Mouse (Mus musculus) liver, embryonic 16.5 days (tissue): ENCODE measurements around the gene Gm29666. TPM values are rescaled to one million over a fixed set of nuclear protein-coding genes. Genes with fewer than 3 reads are reported as not detected.

Experiments used
- ATAC-seq: fragments of 200-750 bp; cut with Nextera tagmentation; 2 replicates; pipeline ENCODE4 v1.8.0; 2017; ENCODE audit warnings: low read depth, mild to moderate bottlenecking, moderate number of reproducible peaks, moderate library complexity
- H3K27ac ChIP-seq: fragments of 300-500 bp; sonication (generic); 2 replicates; pipeline ENCODE4 v1.5.1; 2014; ENCODE audit warnings: mild to moderate bottlenecking, low read length
- H3K27me3 ChIP-seq: fragments of 300-500 bp; sonication (generic); 2 replicates; pipeline ENCODE4 v1.6.1; 2014; ENCODE audit warnings: low read depth, low read length, mixed read lengths; ENCODE audit not compliant: control insufficient read depth, insufficient read depth
- H3K36me3 ChIP-seq: fragments of 300-500 bp; sonication (generic); 2 replicates; pipeline ENCODE4 v1.6.1; 2014; ENCODE audit warnings: mild to moderate bottlenecking; ENCODE audit not compliant: control insufficient read depth, insufficient read depth
- H3K4me1 ChIP-seq: fragments of 300-500 bp; sonication (generic); 2 replicates; pipeline ENCODE4 v1.6.1; 2014; ENCODE audit warnings: low read depth, low read length, mixed read lengths; ENCODE audit not compliant: control insufficient read depth
- H3K4me2 ChIP-seq: fragments of 300-500 bp; sonication (generic); 2 replicates; pipeline ENCODE4 v1.6.1; 2014; ENCODE audit warnings: low read depth, low read length, mixed read lengths
- H3K4me3 ChIP-seq: fragments of 300-500 bp; sonication (generic); 2 replicates; pipeline ENCODE4 v1.5.1; 2014; ENCODE audit warnings: low read depth, mild to moderate bottlenecking, low read length
- H3K9ac ChIP-seq: fragments of 300-500 bp; sonication (generic); 2 replicates; pipeline ENCODE4 v1.6.1; 2014; ENCODE audit warnings: low read depth, low read length
- H3K9me3 ChIP-seq: fragments of 300-500 bp; sonication (generic); replicated peaks from 2 replicates; pipeline ENCODE4 v1.6.1; 2016; ENCODE audit warnings: low read length; ENCODE audit not compliant: control insufficient read depth
- WGBS: fragments of 180-500 bp; shearing (Covaris S2); extraction: QIAGEN DNeasy Blood & Tissue Kit; methylation state at CpG from one replicate; pipeline ENCODE4 v1.1.7; 2014; ENCODE audit not compliant: insufficient replicate concordance; 5-methylcytosine and 5-hydroxymethylcytosine counted together
- polyA plus RNA-seq: library from polyadenylated mRNA; unstranded; fragments of >200 nt; fragmentation: Nextera tagmentation; extraction: Ambion mirVana; gene quantifications from 2 replicates; pipeline ENCODE4 v1.2.1, GENCODE M21; 2015

Gene Gm29666
- polyA plus RNA-seq, result 0.38 and 0.41 TPM in 2 replicates

DNA sequence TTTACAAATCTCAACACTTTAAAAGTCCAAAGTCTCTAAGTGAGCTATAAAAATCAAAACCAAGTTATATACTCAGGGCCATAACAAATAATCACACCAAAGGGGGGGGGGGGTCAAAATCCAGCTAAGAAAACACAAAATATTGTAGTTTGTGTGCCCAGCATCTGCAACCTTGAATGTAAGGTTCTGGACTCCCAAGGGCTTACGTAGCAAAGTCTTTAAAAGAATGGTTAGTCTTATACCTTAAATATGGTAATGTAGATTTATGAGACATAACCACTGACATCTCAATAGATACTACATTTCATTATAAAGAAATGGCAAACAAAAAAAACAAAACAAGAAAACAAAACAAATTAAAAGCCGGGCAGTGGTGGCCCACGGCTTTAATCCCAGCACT, at the start of gene Gm29666:
Gm29666 (minus strand) TSS at position 101 of the 400 bp plus-strand sequence.
- ATAC-seq, result no peak
- no peak within 1 kb of the TSS for H3K4me3 ChIP-seq
- peaks cover 9% of the 10 kb centered on the region for H3K4me1 ChIP-seq
- no peaks in the 10 kb centered on the region for H3K36me3 ChIP-seq
- H3K4me2 ChIP-seq, result no peak within 1 kb of the TSS
- no peak within 1 kb of the TSS for H3K27ac ChIP-seq
- no peaks in the 10 kb centered on the region for H3K9me3 ChIP-seq
- 78% methylated on average over 3 of the region's 3 CpGs for WGBS
- H3K27me3 ChIP-seq, result no peaks in the 10 kb centered on the region
- no peak within 1 kb of the TSS for H3K9ac ChIP-seq

DNA sequence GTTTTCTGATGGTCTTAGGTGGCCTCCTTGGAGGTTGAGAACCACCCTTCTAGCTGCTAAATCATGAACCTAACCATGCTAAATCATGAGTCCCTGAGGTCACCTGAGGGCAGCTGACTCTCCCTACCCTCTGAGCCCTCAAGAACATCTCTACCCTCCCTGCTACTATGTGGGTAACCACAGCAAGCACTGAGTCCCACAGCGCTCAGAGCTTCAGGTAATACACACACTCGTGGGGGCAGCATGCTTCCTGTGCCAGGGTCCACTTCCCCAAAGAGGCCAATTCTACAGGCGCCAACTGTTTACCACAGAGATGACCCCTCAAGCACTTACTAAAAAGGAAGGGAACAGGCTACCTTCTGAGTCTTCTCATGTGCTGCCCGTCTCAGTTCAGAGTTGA, 48.7 kb upstream of the Gm29666 start:
- Histone ChIP-seq H3K4me2 (no peak overlapping the region), H3K4me3 (no peak overlapping the region), H3K9ac (no peak overlapping the region), H3K9me3 (no peaks in the 10 kb centered on the region), H3K4me1 (no peaks in the 10 kb centered on the region), H3K27ac (no peak overlapping the region), H3K36me3 (no peaks in the 10 kb centered on the region), H3K27me3 (no peaks in the 10 kb centered on the region)
- no peak for ATAC-seq
- WGBS, result 27% methylated on average over 4 of the region's 4 CpGs

DNA sequence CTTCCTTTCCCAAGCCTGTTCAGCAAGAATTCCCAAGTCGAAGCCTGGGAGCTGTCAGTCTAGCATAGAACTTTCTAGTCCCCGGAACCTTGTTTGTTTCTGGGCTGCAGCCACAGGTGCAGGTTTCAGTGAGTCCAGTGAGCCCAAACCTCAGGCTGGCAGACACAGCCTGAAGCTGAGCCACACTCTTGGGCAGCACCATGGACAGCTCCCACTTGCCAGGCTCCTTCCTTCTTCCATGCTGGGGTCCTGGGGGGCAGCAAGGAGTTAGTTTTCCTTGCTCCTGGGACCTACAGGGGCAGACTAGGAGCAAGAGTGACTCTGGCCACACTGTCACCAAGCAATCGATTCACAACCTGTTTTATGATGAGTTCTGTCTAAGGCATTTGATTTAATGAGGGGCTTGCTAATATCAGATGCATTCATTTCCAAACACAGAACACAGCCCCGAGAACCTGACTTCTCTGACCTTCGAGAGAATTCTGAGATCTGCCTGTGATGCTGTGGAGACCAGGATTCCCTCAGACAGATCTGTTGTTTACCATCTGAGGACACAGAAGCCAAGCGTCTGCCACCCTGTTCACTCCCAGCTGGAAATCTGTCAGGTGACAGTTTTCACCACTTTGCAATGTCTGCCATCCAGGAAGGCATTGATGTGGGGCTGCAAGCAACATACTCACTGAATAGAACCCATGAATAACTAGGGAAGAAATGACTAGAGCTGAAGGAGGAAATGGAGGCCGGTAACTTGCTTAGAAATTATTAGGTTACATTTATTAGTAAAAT, 45.9 kb upstream of the Gm29666 start:
- H3K27me3 ChIP-seq, result no peaks in the 10 kb centered on the region
- H3K4me3 ChIP-seq, result no peak overlapping the region
- 38% methylated on average over 7 of the region's 7 CpGs for WGBS
- no peaks in the 10 kb centered on the region for H3K36me3 ChIP-seq
- H3K27ac ChIP-seq, result no peak overlapping the region
- H3K4me1 ChIP-seq, result no peaks in the 10 kb centered on the region
- H3K4me2 ChIP-seq, result no peak overlapping the region
- ATAC-seq, result no peak
- H3K9ac ChIP-seq, result no peak overlapping the region
- no peaks in the 10 kb centered on the region for H3K9me3 ChIP-seq

DNA sequence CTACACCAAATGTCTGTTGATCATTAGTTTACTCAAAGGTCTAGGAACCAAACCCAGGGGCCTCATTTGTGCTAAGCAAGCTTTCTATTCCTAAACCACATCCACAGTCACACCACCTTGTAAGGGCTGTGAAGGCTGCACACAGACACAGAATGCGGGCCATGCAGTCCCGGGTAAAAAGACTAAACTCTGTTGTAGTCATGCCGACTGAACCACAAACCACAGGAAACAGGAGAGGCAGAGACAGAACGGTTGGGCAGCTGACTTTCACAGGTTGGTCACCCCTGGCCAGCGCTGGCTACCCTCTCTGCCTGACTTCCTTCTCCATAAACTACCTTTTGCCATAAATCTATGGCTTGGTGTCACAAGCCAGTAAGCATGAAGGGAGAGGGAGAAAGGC, 44.9 kb upstream of the Gm29666 start:
- Histone ChIP-seq H3K27ac (no peak overlapping the region), H3K36me3 (no peaks in the 10 kb centered on the region), H3K4me3 (no peak overlapping the region), H3K27me3 (no peaks in the 10 kb centered on the region), H3K9me3 (no peaks in the 10 kb centered on the region), H3K9ac (no peak overlapping the region), H3K4me2 (no peak overlapping the region), H3K4me1 (no peaks in the 10 kb centered on the region)
- ATAC-seq, result no peak
- WGBS, result 7% methylated on average over 5 of the region's 5 CpGs

DNA sequence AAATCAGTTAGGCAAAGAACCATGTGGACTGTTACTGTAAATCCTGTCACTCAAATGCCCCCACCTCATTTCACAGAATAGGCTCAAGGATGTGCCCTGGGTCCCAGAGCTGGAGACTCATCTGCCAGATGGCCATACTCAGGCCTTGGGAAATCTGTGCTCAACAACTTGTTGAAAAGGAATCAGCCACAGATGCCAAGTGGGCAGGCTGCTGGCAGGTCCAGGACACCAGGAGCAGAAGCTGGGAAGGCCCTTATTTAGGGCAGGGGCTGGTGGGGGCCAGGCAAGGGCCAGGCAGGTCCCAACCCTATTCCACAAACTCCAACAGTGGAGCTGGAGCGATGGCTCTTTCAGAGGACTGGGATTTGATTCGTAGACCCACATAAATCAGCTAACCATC, 42.7 kb upstream of the Gm29666 start:
- 39% methylated on average over 2 of the region's 2 CpGs for WGBS
- Histone ChIP-seq H3K27ac (no peak overlapping the region), H3K4me2 (no peak overlapping the region), H3K4me3 (no peak overlapping the region), H3K4me1 (no peaks in the 10 kb centered on the region), H3K27me3 (no peaks in the 10 kb centered on the region), H3K36me3 (no peaks in the 10 kb centered on the region), H3K9ac (no peak overlapping the region), H3K9me3 (no peaks in the 10 kb centered on the region)
- no peak for ATAC-seq

DNA sequence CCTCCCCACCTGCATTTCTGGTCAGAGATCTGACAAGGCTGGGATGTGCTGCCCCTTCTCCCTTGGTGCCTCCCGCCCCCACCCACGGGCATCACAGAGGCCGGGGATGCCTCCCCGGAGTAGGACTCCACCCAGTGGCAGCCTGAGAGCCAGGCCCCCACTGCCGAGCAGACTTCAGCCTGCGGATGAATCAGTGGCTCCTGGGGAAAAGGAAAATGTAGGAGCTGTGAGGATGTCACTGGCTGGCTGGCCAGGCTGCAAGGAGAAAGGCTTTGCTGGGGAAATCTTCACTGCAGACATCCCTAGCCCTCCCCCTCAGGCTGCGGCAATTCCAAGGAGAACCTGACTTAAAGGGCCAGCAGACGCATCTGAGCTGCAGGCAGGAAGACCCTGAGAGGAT, 40.9 kb upstream of the Gm29666 start:
- Histone ChIP-seq H3K27ac (no peak overlapping the region), H3K9me3 (no peaks in the 10 kb centered on the region), H3K4me1 (no peaks in the 10 kb centered on the region), H3K36me3 (no peaks in the 10 kb centered on the region), H3K4me3 (no peak overlapping the region), H3K9ac (no peak overlapping the region), H3K4me2 (no peak overlapping the region), H3K27me3 (no peaks in the 10 kb centered on the region)
- no peak for ATAC-seq
- 52% methylated on average over 8 of the region's 8 CpGs for WGBS

DNA sequence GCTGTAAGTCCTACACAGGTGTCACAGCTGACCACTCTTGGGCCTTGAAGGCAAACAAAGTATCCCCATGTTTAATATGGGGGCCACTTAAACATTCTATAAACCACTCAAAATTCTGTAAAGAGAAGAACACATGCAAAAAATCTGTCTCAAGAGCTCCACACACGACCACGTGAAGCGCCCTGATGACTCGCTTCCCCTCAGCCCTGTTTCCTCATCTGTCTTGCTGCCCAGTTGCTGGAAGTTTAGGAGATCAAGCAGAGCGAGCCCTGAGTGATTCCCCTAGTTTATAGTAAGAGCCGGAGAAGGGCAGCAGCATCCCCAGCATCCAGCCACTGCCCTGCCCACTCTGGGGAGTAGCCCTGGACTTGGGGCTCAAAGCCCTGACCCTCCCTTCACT, 40.1 kb upstream of the Gm29666 start:
- H3K4me2 ChIP-seq, result no peak overlapping the region
- no peaks in the 10 kb centered on the region for H3K27me3 ChIP-seq
- no peak overlapping the region for H3K4me3 ChIP-seq
- 56% methylated on average over 6 of the region's 6 CpGs for WGBS
- H3K27ac ChIP-seq, result no peak overlapping the region
- H3K9ac ChIP-seq, result no peak overlapping the region
- no peaks in the 10 kb centered on the region for H3K9me3 ChIP-seq
- H3K4me1 ChIP-seq, result no peaks in the 10 kb centered on the region
- no peaks in the 10 kb centered on the region for H3K36me3 ChIP-seq
- no peak for ATAC-seq

DNA sequence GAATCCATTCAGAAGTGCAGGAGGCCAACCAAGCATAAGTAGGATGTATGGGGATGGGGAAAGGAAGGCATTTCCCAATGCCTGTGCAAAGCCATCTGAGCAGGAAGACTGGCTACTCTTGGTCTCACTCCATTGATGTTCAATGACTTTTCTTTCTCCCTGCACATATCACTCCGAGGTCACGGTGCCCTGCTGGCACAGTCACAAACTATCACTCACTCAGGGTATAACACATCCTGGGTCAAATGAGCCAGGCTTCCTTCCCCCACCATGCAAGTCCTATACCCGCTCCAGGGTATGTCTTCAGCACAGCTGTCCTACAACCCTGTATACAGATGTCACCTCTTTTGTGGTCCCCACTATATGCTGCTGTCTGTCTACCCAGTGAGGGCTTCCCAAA, 38.5 kb upstream of the Gm29666 start:
- WGBS, result 60% methylated on average over 3 of the region's 3 CpGs
- no peak for ATAC-seq

DNA sequence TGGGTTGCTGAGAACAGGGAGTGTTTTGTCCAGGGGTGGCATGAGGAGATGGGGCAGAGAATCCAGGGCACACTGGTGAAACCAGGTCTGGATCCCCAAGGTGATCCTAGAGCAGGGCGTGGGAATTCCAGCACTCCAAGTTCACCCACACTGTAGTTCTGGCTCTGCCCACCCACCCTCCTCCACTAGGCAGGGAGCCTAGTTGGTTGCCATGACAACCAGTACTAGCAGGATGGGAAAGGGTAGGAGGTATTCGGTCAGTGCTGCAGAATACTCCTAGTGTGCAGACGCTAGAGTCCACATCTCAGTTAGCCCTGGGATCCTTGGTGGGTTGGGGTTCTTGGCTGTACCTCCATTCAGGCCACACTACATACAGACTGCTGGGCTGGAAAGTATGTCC, 38.0 kb upstream of the Gm29666 start:
- H3K4me1 ChIP-seq, result no peaks in the 10 kb centered on the region
- no peak overlapping the region for H3K9ac ChIP-seq
- no peak for ATAC-seq
- no peak overlapping the region for H3K27ac ChIP-seq
- H3K4me3 ChIP-seq, result no peak overlapping the region
- no peaks in the 10 kb centered on the region for H3K27me3 ChIP-seq
- H3K36me3 ChIP-seq, result no peaks in the 10 kb centered on the region
- no peak overlapping the region for H3K4me2 ChIP-seq
- 59% methylated on average over 3 of the region's 3 CpGs for WGBS
- H3K9me3 ChIP-seq, result no peaks in the 10 kb centered on the region

More for the DNA sequence above, 38.5 kb upstream of the Gm29666 start:
- H3K4me2 ChIP-seq, result no peak overlapping the region
- no peaks in the 10 kb centered on the region for H3K4me1 ChIP-seq
- no peak overlapping the region for H3K9ac ChIP-seq
- no peaks in the 10 kb centered on the region for H3K9me3 ChIP-seq
- H3K4me3 ChIP-seq, result no peak overlapping the region
- H3K36me3 ChIP-seq, result no peaks in the 10 kb centered on the region
- H3K27ac ChIP-seq, result no peak overlapping the region
- no peaks in the 10 kb centered on the region for H3K27me3 ChIP-seq
